Mouse (Mus musculus) forebrain, embryonic 11.5 days (tissue): Measurements from ENCODE around the gene Rsrc1. TPM values are rescaled to one million over a fixed set of nuclear protein-coding genes. Genes with fewer than 3 reads are reported as not detected.

Experiments
- ATAC-seq: fragments of 200-750 bp; cut with Nextera tagmentation; replicated peaks from 2 replicates; pipeline ENCODE4 v1.8.0; 2017; ENCODE audit warnings: moderate TSS enrichment; ENCODE audit not compliant: low FRiP score
- DNase-seq: peaks from one replicate; pipeline ENCODE4 v3.0.0-alpha.2; 2017; ENCODE audit warnings: low spot score
- H3K27ac ChIP-seq: fragments of 300-500 bp; sonication (generic); 2 replicates; pipeline ENCODE4 v1.5.1; 2014; ENCODE audit warnings: low read depth, low read length
- H3K27me3 ChIP-seq: fragments of 300-500 bp; sonication (generic); 2 replicates; pipeline ENCODE4 v1.6.1; 2014; ENCODE audit warnings: mild to moderate bottlenecking, low read length, mixed read lengths; ENCODE audit not compliant: control insufficient read depth, insufficient read depth
- H3K36me3 ChIP-seq: fragments of 300-500 bp; sonication (generic); 2 replicates; pipeline ENCODE4 v1.6.1; 2014; ENCODE audit warnings: mild to moderate bottlenecking, low read length, moderate library complexity, mixed read lengths; ENCODE audit not compliant: control insufficient read depth, insufficient read depth
- H3K4me1 ChIP-seq: fragments of 300-500 bp; sonication (generic); replicated peaks from 2 replicates; pipeline ENCODE4 v1.6.1; 2014; ENCODE audit warnings: low read length, mixed read lengths; ENCODE audit not compliant: control insufficient read depth, insufficient read depth
- H3K4me2 ChIP-seq: fragments of 300-500 bp; sonication (generic); 2 replicates; pipeline ENCODE4 v1.6.1; 2014; ENCODE audit warnings: low read depth, mild to moderate bottlenecking, low read length, moderate library complexity, mixed read lengths; ENCODE audit not compliant: severe bottlenecking
- H3K4me3 ChIP-seq: fragments of 300-500 bp; sonication (generic); 2 replicates; pipeline ENCODE4 v1.5.1; 2014; ENCODE audit warnings: low read depth, low read length
- H3K9ac ChIP-seq: fragments of 300-500 bp; sonication (generic); 2 replicates; pipeline ENCODE4 v1.6.1; 2014; ENCODE audit warnings: low read length
- H3K9me3 ChIP-seq: fragments of 300-500 bp; sonication (generic); 2 replicates; pipeline ENCODE4 v1.6.1; 2016; ENCODE audit warnings: low read length, mixed read lengths; ENCODE audit not compliant: control insufficient read depth
- WGBS: fragments of 180-500 bp; shearing (Covaris S2); extraction: QIAGEN DNeasy Blood & Tissue Kit; methylation state at CpG from one replicate; pipeline ENCODE4 v1.1.7; 2014; 5-methylcytosine and 5-hydroxymethylcytosine counted together
- polyA plus RNA-seq: library from polyadenylated mRNA; unstranded; fragments of >200 nt; fragmentation: Nextera tagmentation; extraction: Ambion mirVana; gene quantifications from 2 replicates; pipeline ENCODE4 v1.2.1, GENCODE M21; 2014

The Rsrc1 gene
- polyA plus RNA-seq, 1 experiment from 2014 or later: 44.6 TPM

DNA sequence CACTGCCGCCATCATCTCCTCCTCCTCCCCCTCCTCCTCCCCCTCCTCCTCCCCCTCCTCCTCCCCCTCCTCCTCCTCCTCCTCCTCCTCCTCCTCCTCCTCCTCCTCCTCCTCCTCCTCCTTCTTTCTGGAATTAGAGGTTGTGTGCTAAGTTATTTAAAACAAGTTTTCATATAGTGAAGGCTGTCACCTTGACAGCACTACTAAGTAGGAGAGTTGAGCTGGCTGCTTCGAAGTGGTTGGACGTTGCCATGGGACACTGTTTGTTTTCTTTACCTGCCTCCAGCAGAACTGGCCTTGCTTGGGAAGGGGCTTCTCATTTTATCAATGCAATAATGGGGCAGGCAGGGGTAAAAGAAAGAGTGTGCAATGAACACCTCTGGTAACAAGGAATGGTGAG, 393.9 kb downstream of the Rsrc1 start, which contains the start of gene Gm17402:
TSS of gene Gm17402 (minus strand) at position 101 of the 400 bp plus-strand sequence.
- Histone ChIP-seq H3K27me3 (peaks cover 4% of the 10 kb centered on the region; the same call in 1 of the 2 replicates), H3K4me3 (peak within 1 kb of the TSS; percentile 42), H3K27ac (no peak within 1 kb of the TSS), H3K9me3 (no peaks in the 10 kb centered on the region), H3K9ac (peak within 1 kb of the TSS; percentile 66), H3K4me1 (no peaks in the 10 kb centered on the region), H3K36me3 (no peaks in the 10 kb centered on the region), H3K4me2 (peak within 1 kb of the TSS; percentile 78)
- ATAC-seq: no peak
- WGBS: 46% methylated on average over 3 of the region's 3 CpGs
- no peak for DNase-seq

DNA sequence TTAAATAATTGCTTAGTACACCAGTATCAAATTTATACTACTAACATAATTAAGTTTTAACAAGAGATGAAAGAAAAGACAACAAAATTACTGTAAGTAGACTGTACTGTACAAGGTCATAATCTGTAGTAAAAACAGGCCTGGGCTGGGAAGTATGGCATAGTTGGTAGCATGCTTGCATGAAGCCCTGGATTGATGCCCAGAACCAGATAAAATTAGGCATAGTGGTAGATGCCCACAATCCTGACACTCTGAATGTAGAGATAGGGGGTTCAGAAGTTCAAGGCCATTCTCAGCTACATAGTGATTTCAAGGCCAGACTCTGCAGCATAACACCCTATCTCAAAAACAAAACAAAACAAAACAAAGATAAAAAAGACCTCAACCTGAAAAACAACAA, 397.0 kb downstream of the Rsrc1 start:
- Histone ChIP-seq H3K4me2 (no peak overlapping the region), H3K36me3 (no peaks in the 10 kb centered on the region), H3K27me3 (peaks cover 4% of the 10 kb centered on the region; the same call in 1 of the 2 replicates), H3K4me3 (no peak overlapping the region), H3K9ac (no peak overlapping the region), H3K4me1 (no peaks in the 10 kb centered on the region), H3K27ac (no peak overlapping the region), H3K9me3 (no peaks in the 10 kb centered on the region)
- DNase-seq: no peak
- no peak for ATAC-seq

Other genes starting within 250 kb of the Rsrc1 start
- gene Shox2, start 381 bp downstream of the Rsrc1 start, polyA plus RNA-seq: 8.1 and 9.8 TPM in 2 replicates